Mouse (Mus musculus) gastrocnemius, adult 8-10 months (tissue): ENCODE measurements around the gene Serpinf1. TPM values are rescaled to one million over a fixed set of nuclear protein-coding genes. Genes with fewer than 3 reads are reported as not detected.

Source experiments
- DNase-seq, 2 experiments: peaks; one replicate each; pipeline ENCODE4 v3.0.0; 2022; ENCODE audit warnings: low spot score in 2 of 2
- total RNA-seq, 4 experiments: library from RNA; stranded (reverse); gene quantifications; 2 replicates each; pipeline ENCODE4 v1.2.4; 2022

The Serpinf1 gene
- total RNA-seq = 10 to 100 TPM; 21.1 to 74.1 (median 37.8) TPM

DNA sequence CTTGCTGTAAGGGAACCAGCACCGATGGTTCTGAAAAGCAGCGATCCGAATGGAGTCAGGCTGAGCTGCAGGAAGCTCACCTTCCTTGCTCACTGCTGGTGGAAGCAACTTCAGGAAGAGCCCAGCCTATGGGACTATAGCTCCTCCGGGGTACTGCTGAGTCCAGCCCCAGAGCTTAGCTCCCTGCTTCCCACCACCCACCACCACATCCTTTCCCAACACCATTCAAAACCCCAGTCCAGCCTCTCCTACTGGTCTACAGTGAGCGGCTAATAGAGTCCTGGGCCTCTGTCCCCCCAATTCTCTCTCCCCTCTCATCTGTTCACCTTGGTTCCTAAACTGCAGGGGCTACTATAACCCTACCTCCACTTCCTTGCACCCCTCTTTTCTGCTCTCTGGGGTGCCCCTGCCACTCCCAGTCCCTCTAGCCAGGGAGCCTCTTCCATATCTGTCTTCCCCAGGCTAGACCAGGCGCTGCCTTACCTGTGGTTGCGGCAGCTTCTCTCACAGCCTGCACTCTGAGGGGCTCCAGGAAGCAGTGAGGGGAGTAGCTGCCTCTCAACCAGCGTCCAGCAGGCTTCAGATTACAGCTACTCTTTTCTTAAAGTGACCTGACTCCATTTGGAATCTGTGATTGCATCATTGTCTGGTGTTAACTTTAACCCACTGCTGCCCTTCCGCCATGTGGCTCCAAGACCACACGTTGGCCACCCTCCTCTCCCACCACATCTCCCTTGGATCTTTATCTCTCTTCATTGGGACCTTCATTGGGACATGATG is at the start of gene Serpinf1:
Gene Serpinf1 (minus strand): TSS at position 689 of the 780 bp plus-strand sequence.
- no peak for DNase-seq

GRCm38 (mm10) chr11:75470675-75471074 is 48.2 kb upstream of the Serpinf1 start:
- DNase-seq = no peak

GRCm38 (mm10) chr11:75469261-75469660 is 46.8 kb upstream of the Serpinf1 start:
- DNase-seq = no peak

GRCm38 (mm10) chr11:75468410-75468809 is 45.9 kb upstream of the Serpinf1 start:
- no peak for DNase-seq

- DNase-seq = peak; percentile 51 to 67
These were observed 45.2 kb upstream of the Serpinf1 start for GRCm38 (mm10) chr11:75467512-75468215.

DNA sequence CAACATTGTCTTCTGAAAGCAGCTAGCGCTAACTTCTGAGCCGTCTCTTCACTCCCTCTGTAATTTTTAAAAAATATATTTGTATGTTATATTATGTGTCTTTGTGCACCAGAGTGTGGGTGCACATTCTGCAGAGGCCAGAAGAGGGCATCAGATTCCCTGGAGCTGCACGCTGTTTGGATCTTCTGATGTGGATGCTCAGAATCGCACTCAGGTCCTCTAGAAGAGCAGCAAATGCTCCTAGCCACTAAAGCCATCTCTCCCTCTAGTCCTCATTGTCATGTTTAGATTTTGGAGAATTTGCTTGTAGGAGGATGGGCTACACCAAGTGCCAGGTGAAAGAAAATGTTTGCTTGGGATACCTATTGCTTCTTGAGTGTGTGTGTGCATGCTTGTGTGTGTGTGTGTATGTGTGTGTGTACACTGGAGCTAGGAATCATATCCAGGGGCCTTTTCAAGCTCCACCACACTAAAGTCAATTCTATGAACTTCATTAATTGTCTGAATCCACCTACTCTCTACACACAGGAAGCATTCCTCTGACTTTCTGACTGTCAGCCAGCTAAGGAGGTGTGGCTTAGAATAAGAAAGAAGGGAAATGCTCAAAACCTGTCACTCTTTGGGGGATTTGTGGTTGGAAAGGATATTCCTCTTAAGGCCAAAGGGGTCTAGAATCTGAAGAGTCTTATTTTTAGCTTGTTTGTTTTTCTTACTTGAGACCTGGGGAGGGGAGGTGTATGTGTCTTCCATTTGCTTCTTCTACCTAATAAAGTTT is 44.4 kb upstream of the Serpinf1 start:
- DNase-seq = no peak

DNA sequence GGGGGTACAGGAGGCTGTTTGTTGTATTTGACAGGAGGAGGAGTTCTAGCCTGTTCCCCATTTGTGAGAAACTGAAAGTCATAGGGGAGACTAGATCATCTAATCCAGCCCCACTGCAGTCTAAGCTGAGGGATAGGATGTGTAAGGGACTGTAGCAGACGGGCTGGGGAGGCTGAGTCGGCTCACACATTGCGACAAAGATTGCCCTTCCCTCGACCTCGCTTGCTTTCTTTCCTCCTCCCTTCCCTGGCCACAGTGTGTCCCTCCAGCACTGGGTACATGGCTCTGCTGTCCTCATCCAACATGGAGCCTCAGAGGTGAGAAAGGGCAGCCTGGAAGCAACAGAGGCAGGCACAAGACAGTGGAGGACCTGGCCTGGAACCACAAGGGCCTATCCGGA is 42.5 kb upstream of the Serpinf1 start:
- DNase-seq = no peak

DNA sequence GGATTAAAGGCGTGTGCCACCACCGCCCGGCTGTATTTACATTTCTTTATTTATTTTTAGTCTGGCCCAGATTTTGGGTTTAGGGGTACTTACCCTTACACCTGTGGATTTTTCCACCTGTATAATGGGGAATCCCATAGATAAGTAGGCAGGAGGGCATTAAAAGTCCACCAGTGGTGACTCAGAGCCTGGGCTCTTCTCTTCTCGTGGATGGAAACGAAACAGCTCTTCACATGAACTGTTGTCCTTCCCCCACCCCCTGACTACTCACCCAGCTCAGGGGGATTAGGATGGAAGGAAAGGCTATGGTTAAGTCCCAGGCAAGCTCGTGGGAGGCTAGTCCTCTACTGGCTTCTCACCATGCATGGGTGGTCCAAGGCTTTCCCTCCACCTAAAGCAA is 41.9 kb upstream of the Serpinf1 start:
- no peak for DNase-seq

- DNase-seq = no peak
These were observed 41.1 kb upstream of the Serpinf1 start for GRCm38 (mm10) chr11:75463624-75464023.

- DNase-seq = peak; percentile 87 to 94
These were observed 40.4 kb upstream of the Serpinf1 start for GRCm38 (mm10) chr11:75462865-75463336.

GRCm38 (mm10) chr11:75462253-75462783 is 39.8 kb upstream of the Serpinf1 start:
- peak; percentile 92 to 95 for DNase-seq

DNA sequence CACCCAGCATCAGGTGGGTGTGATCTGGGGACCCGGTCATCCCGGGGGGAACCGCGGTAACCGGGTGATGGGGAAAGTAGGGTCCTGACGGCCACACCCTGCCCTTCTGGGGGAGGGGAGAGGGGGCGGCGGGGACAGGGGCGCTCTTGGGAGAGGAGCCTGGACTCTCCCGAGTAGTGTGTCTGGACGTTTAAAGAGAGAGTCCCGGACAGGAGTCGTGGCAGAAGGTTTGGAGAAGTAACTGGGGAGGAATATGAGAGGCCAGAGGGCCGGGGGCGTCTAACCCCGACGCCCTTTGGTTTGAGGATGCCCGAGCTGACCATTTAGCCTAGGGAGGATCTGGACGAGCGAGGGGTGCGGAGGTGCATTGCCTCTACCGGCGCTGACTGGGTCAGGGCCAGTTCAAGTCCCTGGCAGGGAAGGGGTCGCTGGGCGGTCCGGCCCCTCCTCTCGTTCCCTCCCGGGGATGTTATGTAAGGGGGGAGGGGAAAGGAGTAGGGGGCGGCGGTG is 39.3 kb upstream of the Serpinf1 start:
- no peak for DNase-seq

GRCm38 (mm10) chr11:75460844-75461742 is 38.6 kb upstream of the Serpinf1 start, which contains the start of gene Tlcd2:
Gene Tlcd2 (plus strand): TSS chr11:75461715.
- peak; percentile 99 to 100 for DNase-seq

DNA sequence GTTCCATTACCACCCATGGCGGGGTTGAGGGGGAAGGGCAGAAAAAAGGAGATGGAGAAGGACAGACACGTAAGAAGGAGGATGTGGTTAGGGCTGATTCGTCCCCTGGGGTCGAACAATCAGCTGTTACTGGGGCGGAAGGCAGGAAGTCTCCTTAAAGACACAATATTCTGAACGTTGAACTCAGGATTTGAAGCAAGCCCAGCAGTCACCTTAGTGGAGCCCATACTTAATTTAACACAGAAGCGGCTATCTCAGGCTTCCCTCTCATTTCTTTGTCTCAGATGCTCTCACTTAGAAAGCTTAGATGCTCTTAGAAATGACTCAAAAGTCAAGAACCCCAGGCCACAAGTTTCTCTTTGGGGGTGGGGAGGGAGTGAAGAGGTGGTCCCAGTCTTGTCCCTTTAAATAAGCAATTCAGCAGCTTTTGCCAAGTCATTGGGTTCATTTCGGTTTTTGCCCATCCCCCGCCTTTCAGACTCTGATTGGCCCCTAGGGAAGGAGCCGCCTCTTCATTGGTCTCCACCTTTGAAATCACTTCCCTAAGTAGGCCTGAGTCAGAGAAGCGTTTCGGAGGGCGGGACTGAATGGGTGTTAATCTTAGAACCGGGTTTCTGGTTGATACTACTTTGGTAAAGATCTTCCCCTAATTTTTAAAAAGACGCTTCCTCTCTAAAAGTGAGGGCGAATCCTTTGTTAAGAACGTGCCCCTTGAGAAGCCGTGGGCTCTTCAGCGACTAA is 37.8 kb upstream of the Serpinf1 start:
- peak; percentile 89 to 90 for DNase-seq

DNA sequence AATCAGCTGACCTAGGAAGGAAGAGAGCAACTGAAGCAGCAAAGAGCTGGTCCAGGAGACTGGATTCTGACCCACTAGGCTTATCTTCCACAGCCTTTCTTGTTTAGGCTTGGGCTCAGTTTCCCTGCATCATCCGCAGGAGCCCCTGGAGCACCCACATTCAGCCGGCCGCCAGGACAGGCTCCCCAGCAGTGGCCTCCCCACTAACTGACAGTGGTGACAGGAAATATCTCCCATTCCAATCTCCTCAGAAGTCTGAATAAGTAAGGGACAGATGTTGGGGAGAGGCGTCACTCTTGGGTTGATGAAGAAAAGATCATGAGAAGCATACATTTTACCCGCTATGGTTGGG is 37.2 kb upstream of the Serpinf1 start:
- DNase-seq = no peak

GRCm38 (mm10) chr11:75459141-75459711 is 36.7 kb upstream of the Serpinf1 start:
- peak; percentile 49 to 57 for DNase-seq

DNA sequence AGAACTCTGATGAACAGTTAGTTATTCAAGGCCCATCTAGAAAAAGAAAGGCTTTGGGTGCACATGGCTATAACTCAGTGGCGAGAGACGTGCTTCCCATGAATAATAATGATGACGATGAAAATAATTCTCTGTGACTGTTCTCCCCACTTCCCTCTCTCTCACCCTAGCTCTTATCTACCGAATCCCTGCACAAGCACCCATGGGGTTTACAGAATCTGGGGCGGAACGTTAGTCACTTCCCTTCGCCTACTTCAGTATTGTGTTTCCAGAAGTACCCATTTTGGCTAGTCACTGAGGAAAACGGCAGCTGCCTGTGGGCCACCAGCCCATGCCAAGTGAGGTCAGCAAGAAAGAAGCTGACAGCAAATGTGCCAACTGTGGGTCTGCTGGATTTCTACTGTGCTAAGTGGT is 36.1 kb upstream of the Serpinf1 start:
- peak; percentile 40 to 55 for DNase-seq

DNA sequence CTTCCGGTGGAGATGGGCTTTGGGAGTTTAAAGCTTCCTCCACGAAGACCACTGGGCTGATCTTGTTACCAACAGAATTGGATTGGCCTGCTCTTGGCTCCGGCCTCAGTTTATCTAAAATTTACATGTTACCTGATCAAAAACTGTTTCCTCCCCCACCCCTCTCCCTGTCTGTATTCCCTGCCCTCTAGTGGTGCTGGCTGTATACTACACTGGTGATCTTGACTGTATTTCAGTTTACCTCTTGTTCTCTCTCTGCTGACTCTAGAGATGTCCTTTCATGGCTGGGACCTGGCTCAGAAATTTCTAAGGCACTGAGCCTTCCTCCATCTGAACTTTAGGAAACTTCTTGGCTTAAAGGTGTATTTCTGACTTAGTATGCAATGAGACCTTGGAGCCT is 35.7 kb upstream of the Serpinf1 start:
- DNase-seq = no peak

DNA sequence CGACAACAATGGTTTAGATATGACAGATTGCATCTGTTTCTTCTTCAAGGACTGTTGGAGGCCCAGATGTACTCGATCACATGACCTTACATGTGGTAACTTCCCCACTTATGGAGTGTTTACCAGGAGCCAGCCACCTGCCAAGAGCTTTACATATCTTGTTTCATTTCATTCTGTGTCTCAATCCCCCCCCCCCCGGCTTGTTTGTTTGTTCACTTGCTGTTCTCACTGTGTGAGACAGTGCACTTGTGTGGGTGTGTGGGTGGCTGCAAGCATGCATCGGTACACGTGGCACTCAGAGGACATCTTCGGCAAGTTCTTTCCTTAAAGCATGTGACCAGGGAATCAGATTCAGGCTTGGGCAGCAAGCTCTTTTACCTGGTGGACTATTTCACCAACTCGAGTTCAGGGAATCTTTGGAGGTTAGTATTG is 34.0 kb upstream of the Serpinf1 start:
- DNase-seq = no peak
